Mouse (Mus musculus) embryonic stem cell, embryonic (primary cell): Measurements from ENCODE around the gene Obscn.

Experiments
- CTCF ChIA-PET, 4 experiments: fragments of 300-600 bp in 2 of 4; fragments of 350-600 bp in 2 of 4; sonication (Branson Sonifier 250); formaldehyde crosslinking; loops; one replicate each; lab custom pipeline; 2022; ENCODE audit warnings: inconsistent platforms in 2 of 4; lab: Charles Lee
- POLR2A ChIA-PET, 4 experiments: fragments of 300-600 bp in 2 of 4; fragments of 350-600 bp in 2 of 4; sonication (Branson Sonifier 250); formaldehyde crosslinking; loops; one replicate each; lab custom pipeline; 2022; ENCODE audit warnings: antibody characterized with exemption in 4 of 4, inconsistent platforms in 1 of 4; lab: Charles Lee

Obscn gene

GRCm38 (mm10) chr11:59026411-59026810 lies 109.8 kb downstream of the Obscn start:
- CTCF ChIA-PET, result interaction anchor here in 1 of 4 experiments (1.2 kb wide), 1 partner anchor 68 kb away, joined by 8 read pairs; no protein-coding TSS in a partner anchor
- POLR2A ChIA-PET, result interaction anchor here in 1 of 4 experiments (0.7 to 1.3 kb wide), 2 partner anchors 30 to 78 kb away, joined by 3 to 4 read pairs; partner anchors contain the start of gene Hist3h2ba

GRCm38 (mm10) chr11:59015052-59015451 lies 121.2 kb downstream of the Obscn start:
- CTCF ChIA-PET, result interaction anchor here in 2 of 4 experiments (1.0 to 1.1 kb wide), 2 partner anchors 13 to 19 kb away, joined by 3 read pairs; no protein-coding TSS in a partner anchor
- POLR2A ChIA-PET, result no interaction called here

GRCm38 (mm10) chr11:59002327-59003079 lies 133.7 kb downstream of the Obscn start:
- ChIA-PET CTCF (interaction anchor here in 2 of 4 experiments (1.0 to 1.4 kb wide), 3 partner anchors 25 to 92 kb away, joined by 3 to 4 read pairs (median 3); partner anchors contain the start of gene Trim11 (in 1 of the 2)), POLR2A (interaction anchor here in 2 of 4 experiments (0.6 to 2.1 kb wide), 4 partner anchors 10 to 699 kb away, joined by 3 to 11 read pairs (median 3); partner anchors contain the start of gene Hist3h2ba (in 1 of the 2))

- POLR2A ChIA-PET, result interaction anchor here in 2 of 4 experiments (0.7 to 2.1 kb wide), 4 partner anchors 8 to 162 kb away, joined by 3 to 11 read pairs (median 4); partner anchors contain the start of gene Trim11 (in 1 of the 2)
- CTCF ChIA-PET, result no interaction called here
Measured at GRCm38 (mm10) chr11:59000635-59001034, 135.6 kb downstream of the Obscn start.

GRCm38 (mm10) chr11:58999830-59000229 lies 136.4 kb downstream of the Obscn start:
- ChIA-PET CTCF (interaction anchor here in 1 of 4 experiments (0.9 kb wide), 1 partner anchor 95 kb away, joined by 3 read pairs; no protein-coding TSS in a partner anchor), POLR2A (interaction anchor here in 1 of 4 experiments (1.4 to 1.8 kb wide), 2 partner anchors 22 to 45 kb away, joined by 5 to 6 read pairs; partner anchors contain the start of genes Hist3h2a, Trim11 and Trim17)

- CTCF ChIA-PET, result interaction anchor here in 2 of 4 experiments (0.6 to 1.2 kb wide), 2 partner anchors 95 kb away, joined by 3 to 4 read pairs; no protein-coding TSS in a partner anchor
- POLR2A ChIA-PET, result interaction anchor here in 2 of 4 experiments (1.0 to 1.8 kb wide), 3 partner anchors 21 to 77 kb away, joined by 3 to 6 read pairs (median 5); partner anchors contain the start of genes Hist3h2a (in 1 of the 2), Trim11 (in 1 of the 2) and Trim17 (in 1 of the 2)
Measured at GRCm38 (mm10) chr11:58999158-58999557, 137.0 kb downstream of the Obscn start.

- ChIA-PET POLR2A (interaction anchor here in 2 of 4 experiments (1.1 to 1.4 kb wide), 4 partner anchors 8 to 55 kb away, joined by 3 to 4 read pairs (median 4); partner anchors contain the start of genes Hist3h2a (in 1 of the 2) and Trim17 (in 1 of the 2)), CTCF (interaction anchor here in 3 of 4 experiments (0.6 to 1.0 kb wide), 4 partner anchors 15 to 153 kb away, joined by 3 to 4 read pairs (median 4); no protein-coding TSS in a partner anchor)
Measured at GRCm38 (mm10) chr11:58997541-58997940, 138.7 kb downstream of the Obscn start.

- ChIA-PET POLR2A (interaction anchor here in 2 of 4 experiments (1.1 to 3.8 kb wide), 5 partner anchors 17 to 47 kb away, joined by 3 to 26 read pairs (median 11); partner anchors contain the start of genes Trim11 (in 2 of the 2), Hist3h2a (in 1 of the 2), Hist3h2ba (in 1 of the 2) and Trim17 (in 1 of the 2)), CTCF (interaction anchor here in 3 of 4 experiments (1.1 to 1.4 kb wide), 4 partner anchors 14 to 89 kb away, joined by 3 to 5 read pairs (median 3); no protein-coding TSS in a partner anchor)
Measured at GRCm38 (mm10) chr11:58995807-58996370, 140.3 kb downstream of the Obscn start.

GRCm38 (mm10) chr11:58995061-58995806 lies 141.0 kb downstream of the Obscn start:
- POLR2A ChIA-PET, result interaction anchor here in 3 of 4 experiments (0.6 to 3.8 kb wide), 20 partner anchors 8 to 229 kb away, joined by 3 to 26 read pairs (median 4); partner anchors contain the start of genes Hist3h2a (in 2 of the 3), Trim11 (in 2 of the 3), Trim17 (in 2 of the 3) and Hist3h2ba (in 1 of the 3)
- CTCF ChIA-PET, result interaction anchor here (1.0 to 1.8 kb wide), 12 partner anchors 13 to 303 kb away, joined by 3 to 11 read pairs (median 3); partner anchors contain the start of gene Trim11 (in 1 of the 4)

- POLR2A ChIA-PET, result interaction anchor here in 3 of 4 experiments (0.6 to 3.8 kb wide), 24 partner anchors 9 to 230 kb away, joined by 3 to 26 read pairs (median 3); partner anchors contain the start of genes Hist3h2a (in 2 of the 3), Trim11 (in 2 of the 3), Trim17 (in 2 of the 3) and Iba57 (in 1 of the 3)
- CTCF ChIA-PET, result interaction anchor here in 3 of 4 experiments (1.0 to 1.8 kb wide), 10 partner anchors 12 to 304 kb away, joined by 3 to 11 read pairs (median 3); partner anchors contain the start of gene Trim11 (in 1 of the 3)
Measured at GRCm38 (mm10) chr11:58994337-58994826, 141.8 kb downstream of the Obscn start.

GRCm38 (mm10) chr11:58993091-58993670 lies 143.0 kb downstream of the Obscn start:
- ChIA-PET CTCF (interaction anchor here (0.6 to 1.8 kb wide), 7 partner anchors 11 to 190 kb away, joined by 3 to 11 read pairs (median 3); partner anchors contain the start of genes Gjc2 (in 1 of the 4) and Rnf187 (in 1 of the 4)), POLR2A (interaction anchor here in 3 of 4 experiments (1.1 to 3.8 kb wide), 12 partner anchors 8 to 214 kb away, joined by 3 to 26 read pairs (median 7); partner anchors contain the start of gene Trim11 (in 3 of the 3))

- POLR2A ChIA-PET, result interaction anchor here (0.9 to 5.7 kb wide), 13 partner anchors 8 to 216 kb away, joined by 3 to 32 read pairs (median 6); partner anchors contain the start of gene Trim11 (in 3 of the 4)
- CTCF ChIA-PET, result interaction anchor here in 3 of 4 experiments (0.5 to 1.7 kb wide), 4 partner anchors 10 to 78 kb away, joined by 3 to 7 read pairs (median 4); no protein-coding TSS in a partner anchor
Measured at GRCm38 (mm10) chr11:58991911-58992310, 144.3 kb downstream of the Obscn start.

- ChIA-PET CTCF (interaction anchor here in 2 of 4 experiments (0.6 to 2.3 kb wide), 6 partner anchors 9 to 224 kb away, joined by 3 to 11 read pairs (median 3); partner anchors contain the start of gene Trim11 (in 1 of the 2)), POLR2A (interaction anchor here (0.6 to 5.7 kb wide), 15 partner anchors 9 to 104 kb away, joined by 3 to 32 read pairs (median 4); partner anchors contain the start of genes Trim11 (in 3 of the 4), Hist3h2a (in 2 of the 4) and Trim17 (in 2 of the 4))
Measured at GRCm38 (mm10) chr11:58990794-58991193, 145.4 kb downstream of the Obscn start.

- CTCF ChIA-PET, result interaction anchor here in 2 of 4 experiments (0.7 to 2.3 kb wide), 7 partner anchors 8 to 75 kb away, joined by 3 to 11 read pairs (median 3); partner anchors contain the start of gene Trim11 (in 2 of the 2)
- POLR2A ChIA-PET, result interaction anchor here (0.6 to 5.7 kb wide), 19 partner anchors 8 to 103 kb away, joined by 3 to 32 read pairs (median 3); partner anchors contain the start of genes Trim11 (in 3 of the 4), Hist3h2a (in 2 of the 4) and Trim17 (in 2 of the 4)
Measured at GRCm38 (mm10) chr11:58990141-58990540, 146.1 kb downstream of the Obscn start.

GRCm38 (mm10) chr11:58989166-58989565 lies 147.0 kb downstream of the Obscn start:
- POLR2A ChIA-PET, result interaction anchor here in 3 of 4 experiments (0.6 to 5.7 kb wide), 14 partner anchors 7 to 218 kb away, joined by 3 to 32 read pairs (median 4); partner anchors contain the start of genes Trim11 (in 3 of the 3), Hist3h2a (in 2 of the 3) and Trim17 (in 2 of the 3)

More at GRCm38 (mm10) chr11:58989166-58989565, 147.0 kb downstream of the Obscn start:
- CTCF ChIA-PET, result interaction anchor here in 2 of 4 experiments (1.3 to 2.3 kb wide), 3 partner anchors 7 to 11 kb away, joined by 3 to 11 read pairs (median 5); partner anchors contain the start of gene Trim11 (in 1 of the 2)
